Mouse (Mus musculus): Measurements from ENCODE around the gene Pde10a. TPM values are rescaled to one million over a fixed set of nuclear protein-coding genes. Genes with fewer than 3 reads are reported as not detected.

Gene Pde10a
- polyA plus RNA-seq, 1 experiment, result 0.34 TPM

- peak overlapping the region; percentile 12 for H3K4me2 ChIP-seq (ENCODE audit: low read depth)
- H3K4me3 ChIP-seq, result no peak overlapping the region
- peak overlapping the region; percentile 74 for H3ac ChIP-seq (ENCODE audit: control insufficient read depth, insufficient read length)
- H3K27me3 ChIP-seq (ENCODE audit: control insufficient read depth, insufficient read depth, insufficient read length), result peaks cover 37% of the 10 kb centered on the region
- no peaks in the 10 kb centered on the region for H3K36me3 ChIP-seq (ENCODE audit: control insufficient read depth, insufficient read depth)
- TF ChIP-seq REST (IDR thresholded peaks at IDR 0.05; ENCODE audit: insufficient read depth, insufficient read length) (no peak), TCF12 (IDR thresholded peaks at IDR 0.05; ENCODE audit: insufficient read depth, poor library complexity, severe bottlenecking) (no peak), USF1 (IDR thresholded peaks at IDR 0.05; ENCODE audit: low read depth) (no peak), POLR2A (IDR thresholded peaks at IDR 0.05; ENCODE audit: insufficient read length, low read depth) (no peak), TCF3 (IDR thresholded peaks at IDR 0.05; ENCODE audit: insufficient read length, low read depth) (no peak), POLR2AphosphoS2 (IDR thresholded peaks at IDR 0.05; ENCODE audit: insufficient read length, low read depth) (no peak), MAX (IDR thresholded peaks at IDR 0.05; ENCODE audit: low read depth) (no peak), MYOG (IDR thresholded peaks at IDR 0.05; ENCODE audit: control insufficient read depth in 1 of 3, insufficient read depth in 1 of 3, insufficient read length in 2 of 3, low read depth in 2 of 3) (no peak), E2F4 (IDR thresholded peaks at IDR 0.05; ENCODE audit: insufficient read depth) (no peak), SRF (IDR thresholded peaks at IDR 0.05; ENCODE audit: control insufficient read depth, insufficient read length, low read depth) (no peak), CEBPB (IDR thresholded peaks at IDR 0.05; ENCODE audit: insufficient read depth, poor library complexity, severe bottlenecking) (no peak), MYOD1 (IDR thresholded peaks at IDR 0.05; ENCODE audit: control insufficient read depth in 1 of 3, insufficient read length in 2 of 3, low read depth in 2 of 3) (no peak)
- H3K79me2 ChIP-seq (ENCODE audit: control insufficient read depth, insufficient read depth), result no peaks in the 10 kb centered on the region
Observed at GRCm38 (mm10) chr17:8801855-8802104, 276.6 kb downstream of the Pde10a start.

- H3K79me2 ChIP-seq (ENCODE audit: control insufficient read depth, insufficient read depth), result no peaks in the 10 kb centered on the region
- H3ac ChIP-seq (ENCODE audit: control insufficient read depth, insufficient read length), result no peak overlapping the region
- no peak overlapping the region for H3K4me3 ChIP-seq
- H3K27me3 ChIP-seq (ENCODE audit: control insufficient read depth, insufficient read depth, insufficient read length), result peaks cover 37% of the 10 kb centered on the region
- peak overlapping the region; percentile 12 for H3K4me2 ChIP-seq (ENCODE audit: low read depth)
- TF ChIP-seq MYOG (IDR thresholded peaks at IDR 0.05; ENCODE audit: control insufficient read depth in 1 of 3, insufficient read depth in 1 of 3, insufficient read length in 2 of 3, low read depth in 2 of 3) (no peak), POLR2AphosphoS2 (IDR thresholded peaks at IDR 0.05; ENCODE audit: insufficient read length, low read depth) (no peak), CEBPB (IDR thresholded peaks at IDR 0.05; ENCODE audit: insufficient read depth, poor library complexity, severe bottlenecking) (no peak), REST (IDR thresholded peaks at IDR 0.05; ENCODE audit: insufficient read depth, insufficient read length) (no peak), TCF12 (IDR thresholded peaks at IDR 0.05; ENCODE audit: insufficient read depth, poor library complexity, severe bottlenecking) (no peak), MAX (IDR thresholded peaks at IDR 0.05; ENCODE audit: low read depth) (no peak), USF1 (IDR thresholded peaks at IDR 0.05; ENCODE audit: low read depth) (no peak)
- no peaks in the 10 kb centered on the region for H3K36me3 ChIP-seq (ENCODE audit: control insufficient read depth, insufficient read depth)
Observed at GRCm38 (mm10) chr17:8802161-8802888, 277.2 kb downstream of the Pde10a start.

- Histone ChIP-seq H3K4me3 (no peak overlapping the region), H3K36me3 (ENCODE audit: control insufficient read depth, insufficient read depth) (no peaks in the 10 kb centered on the region), H3K27me3 (ENCODE audit: control insufficient read depth, insufficient read depth, insufficient read length) (peaks cover 37% of the 10 kb centered on the region)
Observed at GRCm38 (mm10) chr17:8802889-8803799, 278.0 kb downstream of the Pde10a start.

GRCm38 (mm10) chr17:8807345-8807744 lies 282.2 kb downstream of the Pde10a start:
- Histone ChIP-seq H3K4me2 (ENCODE audit: low read depth) (no peak overlapping the region), H3K36me3 (ENCODE audit: control insufficient read depth, insufficient read depth) (no peaks in the 10 kb centered on the region), H3K4me3 (no peak overlapping the region), H3K79me2 (ENCODE audit: control insufficient read depth, insufficient read depth) (no peaks in the 10 kb centered on the region), H3ac (ENCODE audit: control insufficient read depth, insufficient read length) (no peak overlapping the region), H3K27me3 (ENCODE audit: control insufficient read depth, insufficient read depth, insufficient read length) (peaks cover 11% of the 10 kb centered on the region)
- TF ChIP-seq MAX (IDR thresholded peaks at IDR 0.05; ENCODE audit: low read depth) (no peak), CEBPB (IDR thresholded peaks at IDR 0.05; ENCODE audit: insufficient read depth, poor library complexity, severe bottlenecking) (no peak), USF1 (IDR thresholded peaks at IDR 0.05; ENCODE audit: low read depth) (no peak), SRF (IDR thresholded peaks at IDR 0.05; ENCODE audit: control insufficient read depth, insufficient read length, low read depth) (no peak), POLR2A (IDR thresholded peaks at IDR 0.05; ENCODE audit: insufficient read length, low read depth) (no peak), E2F4 (IDR thresholded peaks at IDR 0.05; ENCODE audit: insufficient read depth) (no peak)

More at GRCm38 (mm10) chr17:8802889-8803799, 278.0 kb downstream of the Pde10a start:
- H3K4me2 ChIP-seq (ENCODE audit: low read depth), result no peak overlapping the region
- H3K79me2 ChIP-seq (ENCODE audit: control insufficient read depth, insufficient read depth), result no peaks in the 10 kb centered on the region
- H3ac ChIP-seq (ENCODE audit: control insufficient read depth, insufficient read length), result no peak overlapping the region
- TF ChIP-seq TCF3 (IDR thresholded peaks at IDR 0.05; ENCODE audit: insufficient read length, low read depth) (no peak), SRF (IDR thresholded peaks at IDR 0.05; ENCODE audit: control insufficient read depth, insufficient read length, low read depth) (no peak), USF1 (IDR thresholded peaks at IDR 0.05; ENCODE audit: low read depth) (no peak), TCF12 (IDR thresholded peaks at IDR 0.05; ENCODE audit: insufficient read depth, poor library complexity, severe bottlenecking) (no peak), MYOD1 (IDR thresholded peaks at IDR 0.05; ENCODE audit: control insufficient read depth in 1 of 3, insufficient read length in 2 of 3, low read depth in 2 of 3) (no peak), POLR2AphosphoS2 (IDR thresholded peaks at IDR 0.05; ENCODE audit: insufficient read length, low read depth) (no peak), REST (IDR thresholded peaks at IDR 0.05; ENCODE audit: insufficient read depth, insufficient read length) (no peak), CEBPB (IDR thresholded peaks at IDR 0.05; ENCODE audit: insufficient read depth, poor library complexity, severe bottlenecking) (no peak), MYOG (IDR thresholded peaks at IDR 0.05; ENCODE audit: control insufficient read depth in 1 of 3, insufficient read depth in 1 of 3, insufficient read length in 2 of 3, low read depth in 2 of 3) (no peak), POLR2A (IDR thresholded peaks at IDR 0.05; ENCODE audit: insufficient read length, low read depth) (no peak), MAX (IDR thresholded peaks at IDR 0.05; ENCODE audit: low read depth) (no peak), E2F4 (IDR thresholded peaks at IDR 0.05; ENCODE audit: insufficient read depth) (no peak)

Measured in myocyte (in vitro differentiated cells).